Comparison of ENCODE assay signal across 30 mouse cellular contexts in genomic region chr2:162807747-162808146, GRCm38 (mm10).
DNase-seq lines count a peak whose midpoint lies in the region; ATAC-seq and TF ChIP-seq lines count a peak whose summit lies in the region.
"Had no signal": no experiment of that assay in that cellular context is flagged by ENCODE, and none has a peak within 500 bp of the region (broad histone marks: within the 10 kb centered on the region; RNA-seq: fewer than 3 reads in every experiment).

No protein-coding gene starts in this region.

- no peaks in the 10 kb centered on the region for H3K9me3 ChIP-seq in kidney, postnatal 0 days (replicated peaks; ENCODE audit: low read length)
- H3K9me3 ChIP-seq: embryonic facial prominence, embryonic 12.5 days; forebrain, embryonic 15.5 days; liver, embryonic 12.5 days; megakaryocyte, embryonic 14.5 days; midbrain, embryonic 12.5 days had no signal

- H3K4me2 ChIP-seq in kidney, postnatal 0 days (ENCODE audit: low read length) = no peak overlapping the region
- H3K4me2 ChIP-seq: embryonic facial prominence, embryonic 12.5 days; forebrain, embryonic 15.5 days; heart, embryonic 11.5 days; hindbrain, embryonic 14.5 days; liver, embryonic 12.5 days; midbrain, embryonic 12.5 days; neural tube, embryonic 13.5 days had no signal

- H3K4me1 ChIP-seq in kidney, postnatal 0 days (replicated peaks; ENCODE audit: insufficient read depth, low read length) = no peaks in the 10 kb centered on the region
- H3K4me1 ChIP-seq: embryonic facial prominence, embryonic 12.5 days; forebrain, embryonic 15.5 days; liver, embryonic 12.5 days; megakaryocyte, embryonic 14.5 days; midbrain, embryonic 12.5 days; neural tube, embryonic 13.5 days had no signal

- no peak overlapping the region for H3K9ac ChIP-seq in kidney, postnatal 0 days (ENCODE audit: low read depth, low read length)
- H3K9ac ChIP-seq: embryonic facial prominence, embryonic 12.5 days; forebrain, embryonic 15.5 days; hindbrain, embryonic 14.5 days; liver, embryonic 12.5 days; liver, postnatal 0 days; midbrain, embryonic 12.5 days; neural tube, embryonic 13.5 days had no signal

- TF ChIP-seq CTCF in kidney, postnatal 0 days (IDR thresholded peaks at IDR 0.05; ENCODE audit: low read depth) = no peak

- no peak overlapping the region for H3K27ac ChIP-seq in kidney, postnatal 0 days
- H3K27ac ChIP-seq: embryonic facial prominence, embryonic 12.5 days; forebrain, embryonic 15.5 days; hindbrain, embryonic 14.5 days; liver, embryonic 12.5 days; midbrain, embryonic 12.5 days; neural tube, embryonic 13.5 days; stomach, postnatal 0 days had no signal

- peak; percentile 83 for DNase-seq in heart, adult 11 months
- no peak for DNase-seq in heart, postnatal 14 days
- DNase-seq in kidney, postnatal 0 days (ENCODE audit: low spot score) = peak; percentile 57
- DNase-seq in kidney, adult 9 months = no peak
- peak; percentile 20 to 24 for DNase-seq in right cerebral cortex, adult 2 months (ENCODE audit: low spot score in 2 of 2)
- DNase-seq in right cerebral cortex, postnatal 10 days (ENCODE audit: low spot score in 2 of 2) = no peak
- DNase-seq in telencephalon, adult 2 months (ENCODE audit: low read depth, low spot score) = peak; percentile 33
- DNase-seq in lung, postnatal 36 days = no peak
- DNase-seq: adrenal gland, adult 8-10 months; cerebellum, adult 8-10 months; cerebellum, postnatal 36 days; heart, postnatal 4 days; kidney, adult 2 months; layer of hippocampus, adult 9-11 months; liver, postnatal 0 days; lung, postnatal 4 days; spleen, adult 18-20 months; thymus, adult 2 months; thymus, postnatal 36 days had no signal

- no peaks in the 10 kb centered on the region for H3K36me3 ChIP-seq in kidney, postnatal 0 days (ENCODE audit: insufficient read depth, low read length)
- H3K36me3 ChIP-seq: embryonic facial prominence, embryonic 12.5 days; forebrain, embryonic 15.5 days; liver, embryonic 12.5 days; midbrain, embryonic 12.5 days; neural tube, embryonic 13.5 days had no signal

- no peak overlapping the region for H3K4me3 ChIP-seq in kidney, postnatal 0 days (replicated peaks; ENCODE audit: low read depth, low read length)
- H3K4me3 ChIP-seq: embryonic facial prominence, embryonic 12.5 days; forebrain, embryonic 15.5 days; liver, embryonic 12.5 days; megakaryocyte, embryonic 14.5 days; midbrain, embryonic 12.5 days; neural tube, embryonic 13.5 days had no signal

- ATAC-seq in kidney, postnatal 0 days (replicated peaks; ENCODE audit: low FRiP score, low read depth) = peak; percentile 72
- ATAC-seq: CD4-positive, CD25-positive, alpha-beta regulatory T cell, adult 4 months; forebrain, embryonic 15.5 days; inflammation-experienced regulatory T-cells, adult 6 months; liver, embryonic 12.5 days; liver, postnatal 0 days had no signal

- intact Hi-C loops in heart, postnatal 14 days (cut with DNase I) = no loop called here

- 45% methylated on average over 10 of the region's 10 CpGs for WGBS in kidney, postnatal 0 days

- H3K27me3 ChIP-seq in kidney, postnatal 0 days (ENCODE audit: insufficient read depth, low read length) = no peaks in the 10 kb centered on the region
- H3K27me3 ChIP-seq: embryonic facial prominence, embryonic 12.5 days; forebrain, embryonic 15.5 days; liver, embryonic 12.5 days; megakaryocyte, embryonic 14.5 days; midbrain, embryonic 12.5 days; neural tube, embryonic 13.5 days had no signal

Comparison
In these comparisons a context has a peak if more than half of its experiments do, and no peak if none do; other contexts are left out.
1. DNase-seq: peak in heart, adult 11 months (single experiment), kidney, postnatal 0 days (single experiment), right cerebral cortex, adult 2 months (2 of 2) and telencephalon, adult 2 months (single experiment); none in heart, postnatal 14 days (0 of 2), kidney, adult 9 months (single experiment), right cerebral cortex, postnatal 10 days (0 of 2) and lung, postnatal 36 days (single experiment).